Mouse (Mus musculus): Measurements from ENCODE around the gene Rbm15b.

DNA sequence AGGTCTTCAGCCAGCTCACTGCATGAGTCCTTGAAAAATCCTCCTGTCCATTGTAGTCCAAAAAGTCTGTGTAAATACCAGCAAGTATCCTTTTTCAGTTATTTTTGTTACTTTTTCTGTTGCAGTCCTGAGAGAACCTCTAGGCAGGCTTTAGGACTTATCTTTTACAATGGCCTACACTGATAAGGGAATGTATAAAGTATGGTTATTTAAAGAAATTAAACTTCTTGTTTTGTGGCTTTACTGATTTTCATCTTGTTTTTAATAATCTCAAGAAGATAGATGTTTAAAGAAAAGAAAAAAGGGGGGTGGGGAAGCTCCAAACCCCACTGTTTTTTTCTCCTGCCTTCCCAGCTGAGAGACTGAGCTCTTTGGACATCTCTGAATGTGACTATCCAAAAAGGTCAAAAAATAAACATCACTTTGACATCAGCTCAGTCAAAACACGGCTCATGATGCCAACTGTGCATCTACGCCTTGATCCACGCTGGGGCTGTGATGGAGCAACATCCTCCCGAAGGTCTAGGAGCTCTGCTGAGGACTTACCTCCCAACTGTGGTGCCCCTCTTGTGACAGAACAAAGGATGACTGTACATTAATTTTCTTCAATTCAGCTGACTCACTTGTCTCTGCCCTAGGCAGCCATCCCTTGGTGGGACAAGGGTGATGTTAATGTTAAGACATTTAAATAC is 16.0 kb upstream of the Rbm15b start:
- TF ChIP-seq GATA1 (IDR thresholded peaks at IDR 0.05; ENCODE audit: low read length) (no peak), TAL1 (IDR thresholded peaks at IDR 0.05; ENCODE audit: low read length) (no peak)
